Mouse (Mus musculus): Measurements from ENCODE around the gene B4galt4. TPM values are rescaled to one million over a fixed set of nuclear protein-coding genes. Genes with fewer than 3 reads are reported as not detected.

The B4galt4 gene
- polyA plus RNA-seq, 1 experiment = not detected

DNA sequence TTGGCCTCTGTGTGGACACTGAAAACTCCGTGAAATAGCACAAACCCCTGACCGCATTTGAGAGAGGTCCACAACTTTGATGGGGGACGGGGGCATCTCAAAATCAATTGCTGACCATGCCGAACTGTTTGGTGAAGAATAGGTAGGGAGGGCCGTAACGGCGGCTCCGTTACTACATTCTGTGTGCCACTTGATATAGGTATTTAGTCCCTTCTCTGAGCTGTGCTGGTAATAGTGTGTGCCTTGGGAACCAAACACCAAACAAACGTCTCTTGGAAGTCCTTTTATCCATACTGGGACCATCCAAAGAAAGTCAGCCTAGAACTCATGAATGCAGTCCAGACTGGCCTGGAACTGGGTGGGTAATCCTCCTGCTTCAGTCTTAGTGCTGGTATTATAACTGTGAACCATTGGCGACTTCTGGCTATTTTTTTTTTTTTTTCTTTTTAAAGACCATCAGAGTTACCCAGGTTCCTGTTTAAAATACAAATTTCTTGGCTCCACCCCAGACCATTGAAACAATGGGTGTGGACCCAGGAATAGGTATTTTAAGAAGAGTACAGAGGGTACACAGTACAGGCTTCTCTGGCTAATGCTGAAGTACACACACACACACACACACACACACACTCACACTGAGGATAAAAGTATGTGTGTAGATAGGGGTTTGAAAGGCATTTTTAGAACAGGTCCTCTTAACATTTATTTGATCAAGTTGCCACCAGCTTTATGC is 2.0 kb downstream of the B4galt4 start:
- H3K36me3 ChIP-seq (ENCODE audit: control insufficient read depth) = no peaks in the 10 kb centered on the region
- no peaks in the 10 kb centered on the region for H3K9me3 ChIP-seq (ENCODE audit: control insufficient read depth, low read length)
- H3K4me1 ChIP-seq (ENCODE audit: control insufficient read depth) = no peaks in the 10 kb centered on the region
- H3K27me3 ChIP-seq (ENCODE audit: control insufficient read depth) = peaks cover 60% of the 10 kb centered on the region
- TF ChIP-seq TAL1 (IDR thresholded peaks at IDR 0.05; ENCODE audit: low read length) (no peak), GATA1 (IDR thresholded peaks at IDR 0.05; ENCODE audit: low read length) (no peak)
- no peak overlapping the region for H3K4me3 ChIP-seq (replicated peaks)

DNA sequence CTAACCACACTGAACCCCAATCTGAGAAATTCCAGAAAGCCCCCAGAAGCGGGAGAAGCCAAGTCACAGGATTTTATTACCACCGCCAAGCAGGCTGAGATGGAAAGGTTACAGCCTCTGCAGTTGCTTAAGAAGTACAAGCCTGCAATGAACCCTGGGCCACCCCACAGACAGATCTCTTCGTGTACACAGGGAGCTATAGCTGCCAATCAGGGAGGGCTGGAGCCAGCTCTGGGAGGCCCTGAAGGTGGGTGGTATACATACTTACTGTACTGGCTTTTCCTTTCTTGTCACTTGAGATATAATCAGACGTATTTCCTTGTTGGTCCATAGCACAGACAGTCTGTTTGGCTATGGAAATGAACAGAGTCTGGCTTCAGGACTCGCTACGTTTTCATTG is 8.7 kb downstream of the B4galt4 start:
- no peaks in the 10 kb centered on the region for H3K9me3 ChIP-seq (ENCODE audit: control insufficient read depth, low read length)
- H3K4me3 ChIP-seq (replicated peaks) = no peak overlapping the region
- no peak for TF ChIP-seq GATA1 (IDR thresholded peaks at IDR 0.05; ENCODE audit: low read length)
- no peak for TF ChIP-seq TAL1 (IDR thresholded peaks at IDR 0.05; ENCODE audit: low read length)
- peaks cover 7% of the 10 kb centered on the region for H3K4me1 ChIP-seq (ENCODE audit: control insufficient read depth)
- no peaks in the 10 kb centered on the region for H3K36me3 ChIP-seq (ENCODE audit: control insufficient read depth)
- peaks cover 42% of the 10 kb centered on the region for H3K27me3 ChIP-seq (ENCODE audit: control insufficient read depth)

GRCm38 (mm10) chr16:38753631-38754030 is 11.6 kb downstream of the B4galt4 start:
- no peak overlapping the region for H3K4me3 ChIP-seq (replicated peaks)
- TF ChIP-seq TAL1 (IDR thresholded peaks at IDR 0.05; ENCODE audit: low read length) (no peak; the same call in 2 of the 3 replicates), GATA1 (IDR thresholded peaks at IDR 0.05; ENCODE audit: low read length) (no peak)
- H3K4me1 ChIP-seq (ENCODE audit: control insufficient read depth) = peaks cover 11% of the 10 kb centered on the region
- no peaks in the 10 kb centered on the region for H3K36me3 ChIP-seq (ENCODE audit: control insufficient read depth)
- no peaks in the 10 kb centered on the region for H3K9me3 ChIP-seq (ENCODE audit: control insufficient read depth, low read length)
- peaks cover 46% of the 10 kb centered on the region for H3K27me3 ChIP-seq (ENCODE audit: control insufficient read depth)

GRCm38 (mm10) chr16:38755452-38756176 is 13.6 kb downstream of the B4galt4 start:
- Histone ChIP-seq H3K9me3 (ENCODE audit: control insufficient read depth, low read length) (no peaks in the 10 kb centered on the region), H3K36me3 (ENCODE audit: control insufficient read depth) (no peaks in the 10 kb centered on the region), H3K4me1 (ENCODE audit: control insufficient read depth) (peaks cover 11% of the 10 kb centered on the region), H3K27me3 (ENCODE audit: control insufficient read depth) (peaks cover 40% of the 10 kb centered on the region), H3K4me3 (replicated peaks) (no peak overlapping the region)
- TF ChIP-seq GATA1 (IDR thresholded peaks at IDR 0.05; ENCODE audit: low read length) (no peak), TAL1 (IDR thresholded peaks at IDR 0.05; ENCODE audit: low read length) (no peak)

- Histone ChIP-seq H3K27me3 (ENCODE audit: control insufficient read depth) (peaks cover 40% of the 10 kb centered on the region), H3K4me3 (replicated peaks) (no peak overlapping the region)
- TF ChIP-seq TAL1 (IDR thresholded peaks at IDR 0.05; ENCODE audit: low read length) (no peak), GATA1 (IDR thresholded peaks at IDR 0.05; ENCODE audit: low read length) (no peak)
These were observed 14.1 kb downstream of the B4galt4 start for GRCm38 (mm10) chr16:38756177-38756503.

DNA sequence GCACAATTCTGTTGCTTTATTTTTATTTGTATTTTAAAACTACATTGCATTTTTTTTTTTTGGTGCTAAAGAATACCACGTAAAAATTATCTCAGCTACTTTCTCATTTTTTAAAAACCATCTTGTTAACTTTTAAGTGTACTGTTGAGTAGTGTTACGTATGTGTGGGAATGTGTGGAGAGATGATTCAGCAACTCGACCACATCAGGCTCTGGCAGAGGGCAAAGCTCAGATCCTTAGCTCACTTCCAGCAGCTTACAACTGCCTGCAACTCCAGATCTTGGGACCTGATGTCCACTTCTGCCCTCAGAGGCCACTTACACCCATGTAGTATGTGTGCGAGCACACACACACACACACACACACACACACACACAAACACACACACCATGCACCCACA is 14.5 kb downstream of the B4galt4 start:
- peaks cover 38% of the 10 kb centered on the region for H3K27me3 ChIP-seq (ENCODE audit: control insufficient read depth)
- H3K4me1 ChIP-seq (ENCODE audit: control insufficient read depth) = peaks cover 11% of the 10 kb centered on the region
- H3K36me3 ChIP-seq (ENCODE audit: control insufficient read depth) = no peaks in the 10 kb centered on the region
- TF ChIP-seq TAL1 (IDR thresholded peaks at IDR 0.05; ENCODE audit: low read length) (no peak), GATA1 (IDR thresholded peaks at IDR 0.05; ENCODE audit: low read length) (no peak)
- no peaks in the 10 kb centered on the region for H3K9me3 ChIP-seq (ENCODE audit: control insufficient read depth, low read length)
- H3K4me3 ChIP-seq (replicated peaks) = no peak overlapping the region

More at GRCm38 (mm10) chr16:38756177-38756503, 14.1 kb downstream of the B4galt4 start:
- H3K9me3 ChIP-seq (ENCODE audit: control insufficient read depth, low read length) = no peaks in the 10 kb centered on the region
- H3K36me3 ChIP-seq (ENCODE audit: control insufficient read depth) = no peaks in the 10 kb centered on the region
- H3K4me1 ChIP-seq (ENCODE audit: control insufficient read depth) = peaks cover 11% of the 10 kb centered on the region

DNA sequence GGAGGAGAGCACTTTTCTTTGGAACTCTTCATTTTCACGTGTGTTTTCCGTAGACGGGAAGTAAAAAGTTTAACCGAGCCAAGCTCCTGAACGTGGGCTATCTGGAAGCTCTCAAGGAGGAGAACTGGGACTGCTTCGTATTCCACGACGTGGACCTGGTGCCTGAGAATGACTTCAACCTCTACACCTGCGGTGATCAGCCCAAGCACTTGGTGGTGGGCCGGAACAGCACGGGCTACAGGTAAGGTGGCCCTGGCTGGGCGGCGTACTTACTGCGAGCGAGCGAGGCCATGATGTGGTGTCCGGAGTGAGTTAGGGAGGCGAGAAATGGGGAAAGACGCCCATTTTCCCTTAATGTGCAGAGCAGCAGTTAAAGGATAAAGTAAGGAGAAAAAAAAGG is 15.6 kb downstream of the B4galt4 start:
- H3K27me3 ChIP-seq (ENCODE audit: control insufficient read depth) = peaks cover 35% of the 10 kb centered on the region
- no peaks in the 10 kb centered on the region for H3K36me3 ChIP-seq (ENCODE audit: control insufficient read depth)

DNA sequence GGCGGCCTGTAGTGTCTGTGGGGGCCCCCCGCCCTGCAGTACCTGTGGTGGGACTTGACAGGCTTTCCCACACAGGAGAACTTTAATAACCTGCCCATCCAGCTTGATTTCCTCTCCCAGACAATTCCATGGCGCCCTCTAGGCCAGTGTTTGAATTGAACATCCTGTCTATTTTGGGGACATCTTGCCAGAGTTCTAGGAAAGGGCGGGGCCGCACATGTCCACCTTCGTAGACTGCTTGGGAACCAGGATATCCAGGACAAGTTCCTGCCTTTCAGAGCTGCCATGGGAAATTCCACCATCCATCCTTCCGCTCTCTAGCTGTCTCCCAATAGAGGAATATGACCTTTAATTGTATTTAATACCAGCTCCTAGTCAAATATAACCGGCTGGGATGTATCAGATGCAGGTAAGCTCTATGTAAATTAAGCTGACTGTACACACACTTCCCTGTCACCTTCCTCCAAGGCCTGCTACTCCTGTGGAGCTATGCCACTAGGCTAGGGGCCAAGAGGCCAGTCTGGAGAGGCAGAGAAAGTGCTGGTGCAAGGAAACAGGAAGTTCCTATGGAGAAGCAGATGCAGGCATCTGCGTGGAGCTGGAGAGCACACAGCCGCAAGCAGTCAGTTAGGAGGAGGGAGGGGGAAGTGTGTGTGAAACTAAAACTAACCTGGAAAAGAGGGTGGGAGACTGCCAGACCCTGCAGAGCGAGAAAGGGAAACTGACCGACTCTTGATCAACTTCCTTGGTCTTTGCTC is 16.2 kb downstream of the B4galt4 start:
- H3K27me3 ChIP-seq (ENCODE audit: control insufficient read depth) = peaks cover 28% of the 10 kb centered on the region
- no peak overlapping the region for H3K4me3 ChIP-seq (replicated peaks)
- no peak for TF ChIP-seq TAL1 (IDR thresholded peaks at IDR 0.05; ENCODE audit: low read length)
- TF ChIP-seq GATA1 (IDR thresholded peaks at IDR 0.05; ENCODE audit: low read length) = no peak

More for the DNA sequence above, 15.6 kb downstream of the B4galt4 start:
- Histone ChIP-seq H3K9me3 (ENCODE audit: control insufficient read depth, low read length) (no peaks in the 10 kb centered on the region), H3K4me3 (replicated peaks) (no peak overlapping the region), H3K4me1 (ENCODE audit: control insufficient read depth) (peaks cover 11% of the 10 kb centered on the region)
- TF ChIP-seq TAL1 (IDR thresholded peaks at IDR 0.05; ENCODE audit: low read length) = no peak
- no peak for TF ChIP-seq GATA1 (IDR thresholded peaks at IDR 0.05; ENCODE audit: low read length)

GRCm38 (mm10) chr16:38760239-38760638 is 18.2 kb downstream of the B4galt4 start:
- H3K9me3 ChIP-seq (ENCODE audit: control insufficient read depth, low read length) = no peaks in the 10 kb centered on the region
- H3K27me3 ChIP-seq (ENCODE audit: control insufficient read depth) = peaks cover 18% of the 10 kb centered on the region; the same call in 1 of the 2 replicates
- no peaks in the 10 kb centered on the region for H3K36me3 ChIP-seq (ENCODE audit: control insufficient read depth)
- TF ChIP-seq GATA1 (IDR thresholded peaks at IDR 0.05; ENCODE audit: low read length) (no peak), TAL1 (IDR thresholded peaks at IDR 0.05; ENCODE audit: low read length) (no peak)
- no peak overlapping the region for H3K4me3 ChIP-seq (replicated peaks)
- peaks cover 7% of the 10 kb centered on the region for H3K4me1 ChIP-seq (ENCODE audit: control insufficient read depth)

More for the DNA sequence above, 16.2 kb downstream of the B4galt4 start:
- H3K9me3 ChIP-seq (ENCODE audit: control insufficient read depth, low read length) = no peaks in the 10 kb centered on the region
- H3K4me1 ChIP-seq (ENCODE audit: control insufficient read depth) = peaks cover 11% of the 10 kb centered on the region
- H3K36me3 ChIP-seq (ENCODE audit: control insufficient read depth) = no peaks in the 10 kb centered on the region
